29 mouse cellular contexts compared by ENCODE assay signal in the genomic region with DNA sequence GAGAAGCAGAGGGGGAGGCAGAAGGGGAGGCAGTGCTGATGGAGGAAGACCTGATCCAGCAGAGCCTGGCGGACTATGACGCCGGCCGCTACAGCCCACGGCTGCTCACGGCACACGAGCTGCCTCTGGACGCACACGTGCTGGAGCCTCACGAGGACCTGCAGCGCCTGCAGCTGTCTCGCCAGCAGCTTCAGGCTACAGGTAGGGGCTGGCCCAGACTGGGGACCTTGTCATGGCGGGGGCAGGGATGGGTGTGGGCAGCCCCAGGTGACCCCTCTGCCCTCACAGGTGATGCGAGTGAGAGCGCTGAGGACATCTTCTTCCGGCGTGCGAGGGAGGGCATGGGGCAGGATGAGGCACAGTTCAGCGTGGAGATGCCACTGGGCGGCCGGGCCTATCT. TPM values are rescaled to one million over a fixed set of nuclear protein-coding genes. Genes with fewer than 3 reads are reported as not detected.
DNase-seq lines count a peak whose midpoint lies in the region; ATAC-seq and TF ChIP-seq lines count a peak whose summit lies in the region.
"Had no signal": no experiment of that assay in that cellular context is flagged by ENCODE, and none has a peak within 500 bp of the region (broad histone marks: within the 10 kb centered on the region; RNA-seq: fewer than 3 reads in every experiment).

No protein-coding gene starts in this region.

- TF ChIP-seq CTCF in G1E (IDR thresholded peaks at IDR 0.05; ENCODE audit: low read depth, low read length): no peak

- no peak for ATAC-seq in hindbrain, embryonic 12.5 days (ENCODE audit: low FRiP score)
- no peak for ATAC-seq in hindbrain, embryonic 11.5 days (ENCODE audit: low FRiP score)
- ATAC-seq in megakaryocyte, adult 5-6 weeks (ENCODE audit: poor library complexity, severe bottlenecking): no peak
- ATAC-seq in G1E (ENCODE audit: extremely low read depth, insufficient number of reproducible peaks, low FRiP score, poor library complexity, severe bottlenecking): no peak
- ATAC-seq: activated CD4-positive, CD25-positive, alpha-beta regulatory T cell, adult 4 months; forebrain, embryonic 13.5 days; forebrain, embryonic 16.5 days; hindbrain, embryonic 16.5 days; intestine, embryonic 15.5 days had no signal

- H3K9ac ChIP-seq in hindbrain, embryonic 12.5 days: 0 out of 2 replicates have a peak overlapping the region, but pooled peaks have one; percentile 3
- no peak overlapping the region for H3K9ac ChIP-seq in hindbrain, embryonic 11.5 days (ENCODE audit: low read depth, low read length)
- H3K9ac ChIP-seq: embryonic facial prominence, embryonic 13.5 days; forebrain, embryonic 13.5 days; heart, embryonic 12.5 days; heart, embryonic 15.5 days; hindbrain, embryonic 13.5 days; intestine, embryonic 15.5 days had no signal

- peaks cover 60% of the 10 kb centered on the region for H3K36me3 ChIP-seq in hindbrain, embryonic 12.5 days
- H3K36me3 ChIP-seq in hindbrain, embryonic 11.5 days (ENCODE audit: control insufficient read depth, insufficient read depth, low read length): peaks cover 26% of the 10 kb centered on the region
- peaks cover 58% of the 10 kb centered on the region for H3K36me3 ChIP-seq in megakaryocyte, embryonic 14.5 days (replicated peaks; ENCODE audit: low read length)
- peaks cover 79% of the 10 kb centered on the region for H3K36me3 ChIP-seq in G1E (replicated peaks)

- WGBS in hindbrain, embryonic 12.5 days: 96% methylated on average over 20 of the region's 21 CpGs
- 96% methylated on average over 21 of the region's 21 CpGs for WGBS in hindbrain, embryonic 11.5 days

- no peaks in the 10 kb centered on the region for H3K9me3 ChIP-seq in hindbrain, embryonic 12.5 days (replicated peaks)
- H3K9me3 ChIP-seq in hindbrain, embryonic 11.5 days (ENCODE audit: control insufficient read depth, low read length): no peaks in the 10 kb centered on the region
- no peaks in the 10 kb centered on the region for H3K9me3 ChIP-seq in megakaryocyte, embryonic 14.5 days
- no peaks in the 10 kb centered on the region for H3K9me3 ChIP-seq in G1E (replicated peaks)
- H3K9me3 ChIP-seq: embryonic facial prominence, embryonic 10.5 days; embryonic facial prominence, embryonic 13.5 days; forebrain, embryonic 13.5 days; heart, embryonic 12.5 days; heart, embryonic 15.5 days; hindbrain, embryonic 13.5 days; intestine, embryonic 15.5 days had no signal

- H3K4me1 ChIP-seq in hindbrain, embryonic 12.5 days: peaks cover 17% of the 10 kb centered on the region
- H3K4me1 ChIP-seq in hindbrain, embryonic 11.5 days (replicated peaks; ENCODE audit: control insufficient read depth, insufficient read depth, low read length): peaks cover 5% of the 10 kb centered on the region; the same call in 1 of the 2 replicates
- H3K4me1 ChIP-seq in megakaryocyte, embryonic 14.5 days: peaks cover 88% of the 10 kb centered on the region
- peaks cover 65% of the 10 kb centered on the region for H3K4me1 ChIP-seq in G1E (ENCODE audit: insufficient read depth, low read depth, low read length)

- no peak overlapping the region for H3K4me3 ChIP-seq in hindbrain, embryonic 12.5 days
- H3K4me3 ChIP-seq in hindbrain, embryonic 11.5 days (ENCODE audit: low read depth, low read length): no peak overlapping the region
- peak overlapping the region; percentile 16 for H3K4me3 ChIP-seq in megakaryocyte, embryonic 14.5 days (replicated peaks)
- H3K4me3 ChIP-seq in G1E (ENCODE audit: low read depth, low read length): 0 out of 2 replicates have a peak overlapping the region, but pooled peaks have one; percentile 24
- H3K4me3 ChIP-seq: embryonic facial prominence, embryonic 10.5 days; embryonic facial prominence, embryonic 13.5 days; erythroblast, embryonic 14.5 days; forebrain, embryonic 13.5 days; heart, embryonic 12.5 days; heart, embryonic 15.5 days; hindbrain, embryonic 13.5 days; intestine, embryonic 15.5 days had no signal

- no peak overlapping the region for H3K4me2 ChIP-seq in hindbrain, embryonic 12.5 days (replicated peaks)
- no peak overlapping the region for H3K4me2 ChIP-seq in hindbrain, embryonic 11.5 days (replicated peaks; ENCODE audit: low read depth, low read length)
- H3K4me2 ChIP-seq: embryonic facial prominence, embryonic 13.5 days; forebrain, embryonic 13.5 days; heart, embryonic 12.5 days; heart, embryonic 15.5 days; hindbrain, embryonic 13.5 days; intestine, embryonic 15.5 days had no signal

- no peaks in the 10 kb centered on the region; the same call in 1 of the 2 replicates for H3K27me3 ChIP-seq in hindbrain, embryonic 12.5 days
- H3K27me3 ChIP-seq in hindbrain, embryonic 11.5 days (ENCODE audit: control insufficient read depth, insufficient read depth, low read length): no peaks in the 10 kb centered on the region
- no peaks in the 10 kb centered on the region for H3K27me3 ChIP-seq in megakaryocyte, embryonic 14.5 days (replicated peaks)
- H3K27me3 ChIP-seq in G1E (ENCODE audit: insufficient read depth, low read length): peaks cover 4% of the 10 kb centered on the region; the same call in 1 of the 2 replicates
- H3K27me3 ChIP-seq: CH12.LX; embryonic facial prominence, embryonic 13.5 days; forebrain, embryonic 13.5 days; heart, embryonic 12.5 days; heart, embryonic 15.5 days; intestine, embryonic 15.5 days had no signal

- peak; percentile 46 for DNase-seq in cerebellum, adult 11-12 months
- no peak for DNase-seq in cerebellum, adult 8-10 months
- DNase-seq in hindbrain, embryonic 11.5 days (ENCODE audit: low spot score): no peak
- no peak for DNase-seq in G1E (ENCODE audit: low spot score)
- DNase-seq: adrenal gland, postnatal 10 days; B cell, adult 2 months; cerebellum, adult 11 months; cerebellum, adult 9-11 months; embryo, embryonic 11 days; gastrocnemius, postnatal 14 days; heart, adult 18-20 months; heart, postnatal 10 days; heart, postnatal 4 days; kidney, adult 11 months had no signal

- H3K27ac ChIP-seq in hindbrain, embryonic 12.5 days: no peak overlapping the region
- no peak overlapping the region for H3K27ac ChIP-seq in hindbrain, embryonic 11.5 days (ENCODE audit: low read depth, low read length)
- H3K27ac ChIP-seq: embryonic facial prominence, embryonic 10.5 days; embryonic facial prominence, embryonic 13.5 days; forebrain, embryonic 13.5 days; heart, embryonic 15.5 days; hindbrain, embryonic 13.5 days; intestine, embryonic 15.5 days had no signal

RNA-seq across cellular contexts. Expression of gene Tbxa2r, which starts 3.4 kb away (rescaled TPM):
- polyA plus RNA-seq in hindbrain, embryonic 12.5 days (2016; fragmentation: Nextera tagmentation; extraction: Ambion mirVana): 2.7 and 3.1 TPM in 2 replicates
- 2.3 TPM in 2 replicates for polyA plus RNA-seq in hindbrain, embryonic 11.5 days (2014; fragmentation: Nextera tagmentation; extraction: Ambion mirVana)
- 87.5 and 153 TPM in 2 replicates for polyA plus RNA-seq in megakaryocyte, embryonic 14.5 days (2012; ENCODE audit: insufficient read depth, low replicate concordance)
- 0.34 and 0.85 TPM in 2 replicates for total RNA-seq in megakaryocyte, adult 5-6 weeks (2015)
- total RNA-seq in megakaryocyte, adult 5-6 weeks (2017): 0.07 and 0.28 TPM in 2 replicates
- total RNA-seq in G1E (2014; fragmentation: Nextera tagmentation): not detected in 2 replicates
- 0.06 TPM in 1 of 2 replicates, not detected in the other for total RNA-seq in G1E (2017)
- 0.06 TPM in 1 of 2 replicates, not detected in the other for polyA plus RNA-seq in G1E (2012)

RNA-seq across cellular contexts. Expression of gene Cactin, which starts 4.3 kb away (rescaled TPM):
- 53.3 and 54.5 TPM in 2 replicates for polyA plus RNA-seq in hindbrain, embryonic 12.5 days (2016; fragmentation: Nextera tagmentation; extraction: Ambion mirVana)
- 26.0 and 28.9 TPM in 2 replicates for polyA plus RNA-seq in hindbrain, embryonic 11.5 days (2014; fragmentation: Nextera tagmentation; extraction: Ambion mirVana)
- polyA plus RNA-seq in megakaryocyte, embryonic 14.5 days (2012; ENCODE audit: insufficient read depth, low replicate concordance): 76.5 and 78.5 TPM in 2 replicates
- total RNA-seq in megakaryocyte, adult 5-6 weeks (2015): 4.5 and 7.4 TPM in 2 replicates
- 16.2 and 20.6 TPM in 2 replicates for total RNA-seq in megakaryocyte, adult 5-6 weeks (2017)
- total RNA-seq in G1E (2014; fragmentation: Nextera tagmentation) (9.0 and 11.4 TPM in 2 replicates), G1E (2017) (23.5 and 23.9 TPM in 2 replicates)
- 77.9 and 80.5 TPM in 2 replicates for polyA plus RNA-seq in G1E (2012)

RNA-seq across cellular contexts. Expression of gene Gipc3, which starts 17.9 kb away (rescaled TPM):
- not detected in 2 replicates for polyA plus RNA-seq in hindbrain, embryonic 12.5 days (2016; fragmentation: Nextera tagmentation; extraction: Ambion mirVana)
- polyA plus RNA-seq in hindbrain, embryonic 11.5 days (2014; fragmentation: Nextera tagmentation; extraction: Ambion mirVana): not detected in 2 replicates
- 2.9 and 11.0 TPM in 2 replicates for polyA plus RNA-seq in megakaryocyte, embryonic 14.5 days (2012; ENCODE audit: insufficient read depth, low replicate concordance)
- not detected in 2 replicates for total RNA-seq in megakaryocyte, adult 5-6 weeks (2015)
- total RNA-seq in megakaryocyte, adult 5-6 weeks (2017): not detected in 2 replicates
- total RNA-seq in G1E (2014; fragmentation: Nextera tagmentation) (not detected in 2 replicates), G1E (2017) (0.11 TPM in 1 of 2 replicates, not detected in the other)
- polyA plus RNA-seq in G1E (2012): not detected in 2 replicates
- polyA plus RNA-seq: activated CD4-positive, CD25-positive, alpha-beta regulatory T cell, adult 4 months; embryonic facial prominence, embryonic 10.5 days; forebrain, embryonic 13.5 days; forebrain, embryonic 16.5 days; heart, embryonic 12.5 days; heart, embryonic 15.5 days; hindbrain, embryonic 13.5 days; hindbrain, embryonic 16.5 days; intestine, embryonic 15.5 days had no signal

RNA-seq across cellular contexts. Expression of gene Hmg20b, which starts 25.1 kb away (rescaled TPM):
- polyA plus RNA-seq in hindbrain, embryonic 12.5 days (2016; fragmentation: Nextera tagmentation; extraction: Ambion mirVana): 92.0 and 93.4 TPM in 2 replicates
- 90.2 and 100 TPM in 2 replicates for polyA plus RNA-seq in hindbrain, embryonic 11.5 days (2014; fragmentation: Nextera tagmentation; extraction: Ambion mirVana)
- 302 and 601 TPM in 2 replicates for polyA plus RNA-seq in megakaryocyte, embryonic 14.5 days (2012; ENCODE audit: insufficient read depth, low replicate concordance)
- total RNA-seq in megakaryocyte, adult 5-6 weeks (2015): 27.4 and 33.0 TPM in 2 replicates
- 18.1 and 24.5 TPM in 2 replicates for total RNA-seq in megakaryocyte, adult 5-6 weeks (2017)
- 36.7 and 39.2 TPM in 2 replicates for total RNA-seq in G1E (2014; fragmentation: Nextera tagmentation)
- total RNA-seq in G1E (2017): 12.0 and 21.9 TPM in 2 replicates
- 142 and 193 TPM in 2 replicates for polyA plus RNA-seq in G1E (2012)

RNA-seq across cellular contexts. Expression of gene Mfsd12, which starts 32.1 kb away (rescaled TPM):
- 11.4 and 12.9 TPM in 2 replicates for polyA plus RNA-seq in hindbrain, embryonic 12.5 days (2016; fragmentation: Nextera tagmentation; extraction: Ambion mirVana)
- polyA plus RNA-seq in hindbrain, embryonic 11.5 days (2014; fragmentation: Nextera tagmentation; extraction: Ambion mirVana): 3.9 and 4.6 TPM in 2 replicates
- polyA plus RNA-seq in megakaryocyte, embryonic 14.5 days (2012; ENCODE audit: insufficient read depth, low replicate concordance): 20.2 and 44.1 TPM in 2 replicates
- total RNA-seq in megakaryocyte, adult 5-6 weeks (2015): 4.1 and 4.6 TPM in 2 replicates
- 7.4 TPM in 2 replicates for total RNA-seq in megakaryocyte, adult 5-6 weeks (2017)
- total RNA-seq in G1E (2014; fragmentation: Nextera tagmentation): 14.3 and 14.4 TPM in 2 replicates
- 13.1 and 14.6 TPM in 2 replicates for total RNA-seq in G1E (2017)
- polyA plus RNA-seq in G1E (2012): 46.7 and 48.2 TPM in 2 replicates

Comparison
In these comparisons a context has a peak if more than half of its experiments do, and no peak if none do; other contexts are left out.
1. H3K4me3 ChIP-seq: peak in megakaryocyte, embryonic 14.5 days (single experiment) and G1E (single experiment); none in hindbrain, embryonic 12.5 days (single experiment) and hindbrain, embryonic 11.5 days (single experiment).
2. RNA of gene Tbxa2r, which starts 3.4 kb away (polyA plus RNA-seq): 87.5 to 153 TPM in megakaryocyte, embryonic 14.5 days; 2.7 to 3.1 TPM in hindbrain, embryonic 12.5 days, 2.3 TPM in hindbrain, embryonic 11.5 days and 0.06 TPM in G1E; every median in the first group is over 10 times any median in the second.